Comparison of ENCODE assay signal across 33 mouse cellular contexts in genomic region chr8:123452149-123452548, GRCm38 (mm10). TPM values are rescaled to one million over a fixed set of nuclear protein-coding genes. Genes with fewer than 3 reads are reported as not detected.
DNase-seq lines count a peak whose midpoint lies in the region; ATAC-seq and TF ChIP-seq lines count a peak whose summit lies in the region.
"Had no signal": no experiment of that assay in that cellular context is flagged by ENCODE, and none has a peak within 500 bp of the region (broad histone marks: within the 10 kb centered on the region; RNA-seq: fewer than 3 reads in every experiment).

No protein-coding gene starts in this region.

- no peaks in the 10 kb centered on the region for H3K27me3 ChIP-seq in liver, postnatal 0 days (ENCODE audit: insufficient read depth, low read length)
- H3K27me3 ChIP-seq in liver, embryonic 11.5 days (replicated peaks; ENCODE audit: control insufficient read depth, insufficient read depth, low read length) = no peaks in the 10 kb centered on the region
- no peaks in the 10 kb centered on the region for H3K27me3 ChIP-seq in limb, embryonic 10.5 days (ENCODE audit: low read depth, poor library complexity, severe bottlenecking)
- H3K27me3 ChIP-seq: embryonic facial prominence, embryonic 12.5 days; midbrain, embryonic 15.5 days; neural tube, embryonic 15.5 days; stomach, embryonic 15.5 days had no signal

- no peak for DNase-seq in liver, postnatal 0 days
- DNase-seq in liver, embryonic 11.5 days (ENCODE audit: low spot score) = no peak
- DNase-seq in ZHBTc4 (ENCODE audit: low read depth, low spot score) = peak; percentile 0
- DNase-seq in left cerebral cortex, postnatal 4 days = no peak
- DNase-seq in right cerebral cortex, postnatal 10 days (ENCODE audit: low spot score in 2 of 2) = no peak
- no peak for DNase-seq in limb, embryonic 10.5 days (ENCODE audit: low spot score)
- DNase-seq: adrenal gland, adult 8-10 months; cerebellum, adult 11 months; cerebellum, adult 9-10 months; cerebellum, postnatal 36 days; embryo, embryonic 11 days; forebrain, postnatal 0 days; gastrocnemius, postnatal 10 days; heart, adult 11 months; heart, postnatal 4 days; kidney, adult 11 months; kidney, postnatal 14 days; layer of hippocampus, adult 9-11 months; lung, adult 18-20 months; lung, postnatal 10 days; retina, postnatal 1 day; right cerebral cortex, postnatal 25 days had no signal

- H3K4me3 ChIP-seq in liver, postnatal 0 days (ENCODE audit: low read depth, low read length) = no peak overlapping the region
- no peak overlapping the region for H3K4me3 ChIP-seq in liver, embryonic 11.5 days (ENCODE audit: low read depth, low read length)
- H3K4me3 ChIP-seq in limb, embryonic 10.5 days = no peak overlapping the region
- H3K4me3 ChIP-seq: embryonic facial prominence, embryonic 12.5 days; midbrain, embryonic 10.5 days; midbrain, embryonic 15.5 days; neural tube, embryonic 15.5 days; stomach, embryonic 15.5 days had no signal

- H3K9me3 ChIP-seq in liver, postnatal 0 days (ENCODE audit: low read length) = no peaks in the 10 kb centered on the region
- no peaks in the 10 kb centered on the region for H3K9me3 ChIP-seq in liver, embryonic 11.5 days (ENCODE audit: control insufficient read depth, low read length)
- no peaks in the 10 kb centered on the region for H3K9me3 ChIP-seq in limb, embryonic 10.5 days (replicated peaks)
- H3K9me3 ChIP-seq: embryonic facial prominence, embryonic 12.5 days; midbrain, embryonic 10.5 days; midbrain, embryonic 15.5 days; neural tube, embryonic 15.5 days; stomach, embryonic 15.5 days had no signal

- no peak overlapping the region for H3K27ac ChIP-seq in liver, postnatal 0 days (ENCODE audit: low read depth)
- H3K27ac ChIP-seq in liver, embryonic 11.5 days (ENCODE audit: low read depth, low read length) = no peak overlapping the region
- H3K27ac ChIP-seq in limb, embryonic 10.5 days = no peak overlapping the region
- H3K27ac ChIP-seq: embryonic facial prominence, embryonic 12.5 days; hindbrain, embryonic 14.5 days; macrophage; midbrain, embryonic 10.5 days; midbrain, embryonic 15.5 days; neural tube, embryonic 15.5 days; stomach, embryonic 15.5 days had no signal

- no peak overlapping the region for H3K9ac ChIP-seq in liver, postnatal 0 days (replicated peaks)
- no peak overlapping the region for H3K9ac ChIP-seq in liver, embryonic 11.5 days (ENCODE audit: low read depth, low read length)
- H3K9ac ChIP-seq: embryonic facial prominence, embryonic 12.5 days; forebrain, postnatal 0 days; hindbrain, embryonic 14.5 days; midbrain, embryonic 15.5 days; neural tube, embryonic 15.5 days; stomach, embryonic 15.5 days had no signal

- no peak overlapping the region for H3K4me2 ChIP-seq in liver, postnatal 0 days (ENCODE audit: low read depth, low read length)
- no peak overlapping the region for H3K4me2 ChIP-seq in liver, embryonic 11.5 days
- H3K4me2 ChIP-seq: embryonic facial prominence, embryonic 12.5 days; heart, embryonic 11.5 days; hindbrain, embryonic 14.5 days; midbrain, embryonic 15.5 days; neural tube, embryonic 15.5 days; stomach, embryonic 15.5 days had no signal

- 41% methylated on average over 4 of the region's 4 CpGs for WGBS in liver, postnatal 0 days (ENCODE audit: insufficient replicate concordance)
- WGBS in liver, embryonic 11.5 days = 50% methylated on average over 4 of the region's 4 CpGs
- WGBS in limb, embryonic 10.5 days = 88% methylated on average over 4 of the region's 4 CpGs

- H3K4me1 ChIP-seq in liver, postnatal 0 days (ENCODE audit: insufficient read depth) = 0 out of 2 replicates have a peak, but pooled peaks cover 2% of the 10 kb centered on the region
- H3K4me1 ChIP-seq in liver, embryonic 11.5 days (replicated peaks; ENCODE audit: control insufficient read depth, insufficient read depth, low read length) = peaks cover 16% of the 10 kb centered on the region
- H3K4me1 ChIP-seq in limb, embryonic 10.5 days = peaks cover 8% of the 10 kb centered on the region
- H3K4me1 ChIP-seq: embryonic facial prominence, embryonic 12.5 days; midbrain, embryonic 10.5 days; midbrain, embryonic 15.5 days; neural tube, embryonic 15.5 days; stomach, embryonic 15.5 days had no signal

- ATAC-seq in liver, postnatal 0 days = peak; percentile 48
- no peak for ATAC-seq in liver, embryonic 11.5 days (replicated peaks; ENCODE audit: low FRiP score)
- ATAC-seq in granulocyte monocyte progenitor cell, adult 5-6 weeks (replicated peaks; ENCODE audit: poor library complexity, severe bottlenecking) = 0 out of 2 replicates have a peak, but pooled peaks have one; percentile 16
- ATAC-seq: activated CD4-positive, CD25-positive, alpha-beta regulatory T cell, adult 4 months; forebrain, postnatal 0 days; midbrain, embryonic 15.5 days had no signal

- TF ChIP-seq EP300 in liver, postnatal 0 days (IDR thresholded peaks at IDR 0.05; ENCODE audit: low read depth) = peak; percentile 66

- intact Hi-C loops in left cerebral cortex, postnatal 4 days (cut with DNase I) = no loop called here

- H3K36me3 ChIP-seq in liver, postnatal 0 days (replicated peaks; ENCODE audit: insufficient read depth, low read length) = peaks cover 32% of the 10 kb centered on the region
- H3K36me3 ChIP-seq in liver, embryonic 11.5 days (ENCODE audit: control insufficient read depth, insufficient read depth, low read length) = peaks cover 25% of the 10 kb centered on the region
- H3K36me3 ChIP-seq in limb, embryonic 10.5 days = peaks cover 84% of the 10 kb centered on the region

- no peak for TF ChIP-seq CTCF in liver, postnatal 0 days (IDR thresholded peaks at IDR 0.05; ENCODE audit: low read depth)

RNA-seq across cellular contexts. Expression of gene Afg3l1, which starts 25.6 kb away (rescaled TPM):
- 22.0 and 24.3 TPM in 2 replicates for polyA plus RNA-seq in liver, postnatal 0 days (2015; fragmentation: Nextera tagmentation; extraction: Ambion mirVana)
- 42.2 and 43.0 TPM in 2 replicates for polyA plus RNA-seq in liver, embryonic 11.5 days (2014; fragmentation: Nextera tagmentation; extraction: Ambion mirVana)
- 38.4 and 42.1 TPM in 2 replicates for total RNA-seq in granulocyte monocyte progenitor cell, adult 5-6 weeks (2014; fragmentation: Nextera tagmentation)
- 21.2 and 25.0 TPM in 2 replicates for total RNA-seq in granulocyte monocyte progenitor cell, adult 5-6 weeks (2017)
- total RNA-seq in left cerebral cortex, postnatal 4 days (2021) = 10 to 100 TPM; 48.3 to 56.9 TPM
- 57.2 and 65.0 TPM in 2 replicates for polyA plus RNA-seq in limb, embryonic 10.5 days (2016; fragmentation: Nextera tagmentation; extraction: Ambion mirVana)

RNA-seq across cellular contexts. Expression of gene Def8, which starts 28.8 kb away (rescaled TPM):
- 10.1 and 11.6 TPM in 2 replicates for polyA plus RNA-seq in liver, postnatal 0 days (2015; fragmentation: Nextera tagmentation; extraction: Ambion mirVana)
- 27.0 and 32.7 TPM in 2 replicates for polyA plus RNA-seq in liver, embryonic 11.5 days (2014; fragmentation: Nextera tagmentation; extraction: Ambion mirVana)
- 55.6 and 58.3 TPM in 2 replicates for total RNA-seq in granulocyte monocyte progenitor cell, adult 5-6 weeks (2014; fragmentation: Nextera tagmentation)
- total RNA-seq in granulocyte monocyte progenitor cell, adult 5-6 weeks (2017) = 57.5 and 75.5 TPM in 2 replicates
- 10 to 100 TPM; 68.3 to 70.1 TPM for total RNA-seq in left cerebral cortex, postnatal 4 days (2021)
- 43.6 and 44.1 TPM in 2 replicates for polyA plus RNA-seq in limb, embryonic 10.5 days (2016; fragmentation: Nextera tagmentation; extraction: Ambion mirVana)

RNA-seq across cellular contexts. Expression of gene Tubb3, which starts 40.9 kb away (rescaled TPM):
- polyA plus RNA-seq in liver, postnatal 0 days (2015; fragmentation: Nextera tagmentation; extraction: Ambion mirVana) = 0.20 and 0.24 TPM in 2 replicates
- 6.0 and 6.9 TPM in 2 replicates for polyA plus RNA-seq in liver, embryonic 11.5 days (2014; fragmentation: Nextera tagmentation; extraction: Ambion mirVana)
- total RNA-seq in granulocyte monocyte progenitor cell, adult 5-6 weeks (2014; fragmentation: Nextera tagmentation) = not detected in 2 replicates
- total RNA-seq in granulocyte monocyte progenitor cell, adult 5-6 weeks (2017) = not detected in 2 replicates
- total RNA-seq in left cerebral cortex, postnatal 4 days (2021) = 1,000 to 10,000 TPM; 2,432 to 2,471 TPM
- 6.9 and 7.9 TPM in 2 replicates for polyA plus RNA-seq in limb, embryonic 10.5 days (2016; fragmentation: Nextera tagmentation; extraction: Ambion mirVana)
- polyA plus RNA-seq: macrophage had no signal

RNA-seq across cellular contexts. Expression of gene Mc1r, which starts 45.2 kb away (rescaled TPM):
- polyA plus RNA-seq in liver, postnatal 0 days (2015; fragmentation: Nextera tagmentation; extraction: Ambion mirVana) = not detected in 2 replicates
- polyA plus RNA-seq in liver, embryonic 11.5 days (2014; fragmentation: Nextera tagmentation; extraction: Ambion mirVana) = 0.04 and 0.06 TPM in 2 replicates
- total RNA-seq in granulocyte monocyte progenitor cell, adult 5-6 weeks (2014; fragmentation: Nextera tagmentation) = 0.28 TPM in 1 of 2 replicates, not detected in the other
- total RNA-seq in granulocyte monocyte progenitor cell, adult 5-6 weeks (2017) = 0.05 TPM in 1 of 2 replicates, not detected in the other
- not detected for total RNA-seq in left cerebral cortex, postnatal 4 days (2021)
- polyA plus RNA-seq in limb, embryonic 10.5 days (2016; fragmentation: Nextera tagmentation; extraction: Ambion mirVana) = not detected in 2 replicates
- total RNA-seq: gastrocnemius, postnatal 10 days; heart, postnatal 4 days had no signal
- polyA plus RNA-seq: activated CD4-positive, CD25-positive, alpha-beta regulatory T cell, adult 4 months; heart, embryonic 11.5 days; kidney, embryonic 14.5 days; macrophage; stomach, embryonic 15.5 days had no signal
